Mouse (Mus musculus): Measurements from ENCODE around the gene Twist2.
A peak's percentile ranks its signal among the peaks of the same experiment; 100 is the strongest.

Twist2 gene

DNA sequence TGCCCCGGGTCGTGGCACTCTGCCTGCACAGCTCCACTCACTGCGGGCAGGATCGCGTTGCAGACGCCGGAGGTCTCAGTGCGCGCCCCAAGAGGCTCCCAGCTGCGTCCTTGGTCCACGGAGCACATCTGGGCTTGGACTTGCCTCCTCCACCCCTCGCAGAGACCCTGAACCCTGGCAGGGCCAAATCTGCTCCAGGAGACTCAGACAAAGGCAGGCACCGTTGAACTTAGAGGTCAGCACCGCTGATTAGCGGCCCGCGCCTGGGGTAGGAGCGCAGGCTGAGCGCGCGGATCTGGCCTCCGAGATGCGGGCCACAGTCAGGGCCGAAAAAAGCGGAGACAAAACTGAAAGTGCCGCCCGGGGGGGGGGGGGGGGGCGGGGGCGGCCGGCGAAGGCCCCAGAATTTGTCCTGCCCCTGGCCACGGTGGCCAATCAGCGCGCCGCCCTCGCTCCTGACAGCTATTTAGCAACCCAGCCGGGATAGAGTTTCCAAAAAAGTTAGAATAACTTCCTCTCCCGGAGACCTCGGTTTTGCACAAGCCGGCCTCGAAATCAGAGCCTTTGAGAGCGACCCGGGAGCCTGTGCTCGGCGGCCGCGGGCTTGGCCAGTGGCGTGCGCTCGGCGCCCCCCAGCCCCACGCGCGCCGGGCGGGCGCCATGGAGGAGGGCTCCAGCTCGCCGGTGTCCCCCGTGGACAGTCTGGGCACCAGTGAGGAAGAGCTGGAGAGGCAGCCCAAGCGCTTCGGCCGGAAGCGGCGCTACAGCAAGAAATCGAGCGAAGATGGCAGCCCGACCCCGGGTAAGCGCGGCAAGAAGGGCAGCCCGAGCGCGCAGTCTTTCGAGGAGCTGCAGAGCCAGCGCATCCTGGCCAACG is at the start of gene Twist2:
TSS of gene Twist2 (plus strand) at position 495 of the 877 bp plus-strand sequence.
- DNase-seq (ENCODE audit: low read depth, low spot score): peak; percentile 68

DNA sequence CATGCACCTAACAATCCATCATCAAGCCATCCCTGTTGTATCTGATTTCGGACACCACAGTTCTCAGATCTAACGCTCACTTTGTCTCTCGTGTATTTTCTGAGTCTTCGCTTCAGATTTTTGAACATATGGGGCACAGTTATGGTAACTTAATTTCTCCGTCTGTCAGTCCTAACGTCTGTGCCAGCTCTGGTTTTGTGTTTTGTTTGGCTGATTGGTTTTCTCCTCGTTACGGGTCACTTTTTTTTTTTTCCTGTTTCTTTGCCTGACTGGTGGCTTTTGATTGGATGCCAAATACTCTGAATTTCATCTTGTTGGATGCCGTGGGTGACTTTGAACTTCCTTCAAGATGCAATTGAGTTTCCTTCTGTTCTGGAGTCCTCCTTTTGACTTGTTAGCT is 48.3 kb upstream of the Twist2 start:
- DNase-seq (ENCODE audit: low read depth, low spot score): no peak

DNA sequence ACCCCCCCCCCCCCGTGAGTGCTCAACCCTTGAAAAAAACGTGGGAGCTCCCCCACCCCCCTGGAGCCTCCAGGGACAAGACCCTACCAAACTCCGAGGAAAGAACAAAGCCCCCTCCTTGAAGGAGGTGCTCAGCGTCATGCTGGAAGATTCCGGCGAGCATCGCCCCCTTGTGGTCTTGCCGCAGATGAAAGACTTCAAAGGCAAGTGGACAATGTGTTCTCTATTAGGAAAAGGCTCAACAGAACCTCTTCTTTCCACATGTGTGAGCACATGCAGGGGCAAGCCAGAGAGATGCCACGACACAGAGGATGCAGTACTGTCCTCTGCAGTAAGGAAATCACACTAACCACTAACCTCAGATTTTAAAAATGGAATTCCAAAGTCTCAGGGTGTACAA is 46.2 kb upstream of the Twist2 start:
- peak; percentile 72 for DNase-seq (ENCODE audit: low read depth, low spot score)

DNA sequence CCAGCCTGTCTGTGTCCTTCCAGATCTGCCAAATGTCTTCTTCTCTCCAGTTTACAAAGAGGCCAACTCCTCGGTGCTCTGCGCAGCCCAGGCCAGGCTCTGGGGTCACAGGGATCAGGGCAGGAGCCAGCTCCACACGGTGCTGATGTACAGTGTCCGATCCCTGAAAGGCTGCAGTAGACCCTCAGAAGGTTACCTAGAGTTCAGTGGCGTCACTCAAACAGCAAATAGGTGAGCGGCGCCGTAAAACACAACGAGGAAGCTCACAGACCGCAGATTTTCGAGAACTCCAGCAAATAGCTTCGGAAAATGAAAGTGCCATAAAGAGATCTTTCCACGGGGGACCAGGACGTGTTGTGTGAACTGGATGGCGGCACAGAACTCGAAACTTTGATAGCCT is 44.0 kb upstream of the Twist2 start:
- no peak for DNase-seq (ENCODE audit: low read depth, low spot score)

DNA sequence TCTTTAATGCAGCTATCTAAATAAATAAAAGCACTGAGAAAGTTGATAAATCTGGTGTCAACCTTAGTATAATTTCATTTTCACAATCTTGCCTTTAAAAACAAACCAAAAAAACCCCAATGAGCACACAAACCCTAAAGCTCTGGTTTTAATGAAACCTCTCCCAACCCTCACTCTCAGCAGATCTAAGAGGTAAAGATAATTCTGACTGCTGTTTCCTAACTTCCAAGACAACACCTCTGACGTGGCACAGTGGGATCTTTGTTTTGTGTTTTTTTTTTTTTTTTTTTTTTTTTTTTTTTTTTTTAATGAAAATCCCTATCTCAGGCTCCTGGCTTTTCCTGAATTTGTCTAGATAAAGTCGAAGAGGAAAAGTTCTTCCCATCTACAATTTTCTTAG is 43.1 kb upstream of the Twist2 start:
- DNase-seq (ENCODE audit: low read depth, low spot score): no peak

DNA sequence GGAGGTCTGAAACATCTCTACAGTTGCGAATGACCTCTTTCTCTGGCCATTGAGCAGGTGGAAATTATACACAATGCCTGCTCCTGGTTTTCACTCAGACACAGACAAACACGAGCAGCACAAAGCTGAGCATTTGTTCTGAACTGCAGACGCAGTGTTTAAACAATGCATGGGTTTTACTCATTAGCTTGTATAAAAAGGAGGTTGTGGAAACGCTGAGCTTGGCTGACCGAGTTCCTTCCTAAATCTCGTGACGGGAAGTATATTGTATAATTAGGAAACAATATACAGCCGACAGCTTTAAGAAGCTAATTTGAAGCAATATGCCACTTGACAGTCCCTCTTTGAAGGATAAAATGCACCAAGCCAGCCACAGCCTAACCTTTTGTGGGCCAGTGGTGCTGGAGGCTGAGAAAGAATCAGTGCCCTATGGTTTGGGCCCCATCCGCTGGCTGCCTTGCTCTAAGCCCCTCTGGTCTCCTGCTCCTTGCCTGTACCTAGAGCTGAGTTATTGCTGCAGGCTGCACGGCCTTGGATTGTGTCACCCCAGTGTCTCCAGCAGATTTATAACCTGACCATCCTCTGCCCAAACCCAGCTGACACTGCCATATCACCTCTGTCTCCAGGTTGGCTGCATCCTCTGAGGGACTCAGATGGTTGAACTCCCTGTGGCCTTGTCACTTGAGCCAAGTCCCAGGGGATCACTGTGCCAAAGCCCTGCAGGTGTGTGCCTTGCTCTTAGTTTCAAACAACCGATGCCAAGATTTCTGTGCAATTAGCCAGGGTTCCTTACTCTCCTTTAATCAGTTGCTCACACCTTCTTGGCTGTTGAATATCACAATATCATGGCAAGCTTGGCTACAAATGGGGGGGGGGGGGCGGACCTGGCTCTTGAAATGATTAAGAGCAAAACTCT is 42.4 kb upstream of the Twist2 start:
- DNase-seq (ENCODE audit: low read depth, low spot score): no peak

DNA sequence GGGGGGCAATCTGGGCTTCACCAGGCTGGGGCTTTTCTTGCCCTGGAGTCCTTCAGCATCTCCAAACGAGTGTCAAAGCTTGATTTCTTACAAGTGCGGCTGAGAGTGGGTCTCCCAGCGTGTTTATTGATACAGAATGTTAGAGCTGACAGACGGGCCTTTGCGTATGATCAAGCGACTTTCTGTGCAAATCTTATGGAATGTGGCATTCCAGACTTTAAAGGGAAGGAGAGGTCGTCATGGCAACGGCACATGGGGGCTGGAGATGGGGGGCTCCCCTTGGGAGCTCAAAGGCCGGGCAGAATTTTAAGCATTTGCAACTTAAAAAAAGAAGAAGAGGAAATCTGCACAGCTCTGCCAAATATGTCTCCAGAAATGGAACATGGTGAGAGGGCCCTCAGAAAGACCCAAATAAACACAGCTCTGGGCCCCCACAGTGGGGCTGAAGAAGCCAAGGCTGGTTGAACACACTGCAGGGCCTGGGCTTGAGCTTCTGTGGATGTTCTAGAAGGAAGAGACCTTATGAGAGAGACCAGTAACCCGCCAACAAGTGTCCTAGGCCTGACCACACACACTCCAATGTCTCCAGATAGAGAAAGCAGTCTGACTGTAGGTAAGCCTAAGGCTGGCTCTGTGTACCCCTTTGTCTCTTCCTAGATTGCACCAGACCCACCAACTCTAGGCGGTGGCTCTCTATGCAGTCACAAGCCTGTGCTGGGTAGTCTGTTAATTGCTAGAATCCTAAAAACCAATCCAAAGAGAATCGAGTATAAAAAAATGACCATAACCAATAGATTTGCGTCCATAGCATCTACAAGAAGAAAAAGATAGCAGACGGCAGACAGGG is 40.9 kb upstream of the Twist2 start:
- DNase-seq (ENCODE audit: low read depth, low spot score): peak; percentile 62

DNA sequence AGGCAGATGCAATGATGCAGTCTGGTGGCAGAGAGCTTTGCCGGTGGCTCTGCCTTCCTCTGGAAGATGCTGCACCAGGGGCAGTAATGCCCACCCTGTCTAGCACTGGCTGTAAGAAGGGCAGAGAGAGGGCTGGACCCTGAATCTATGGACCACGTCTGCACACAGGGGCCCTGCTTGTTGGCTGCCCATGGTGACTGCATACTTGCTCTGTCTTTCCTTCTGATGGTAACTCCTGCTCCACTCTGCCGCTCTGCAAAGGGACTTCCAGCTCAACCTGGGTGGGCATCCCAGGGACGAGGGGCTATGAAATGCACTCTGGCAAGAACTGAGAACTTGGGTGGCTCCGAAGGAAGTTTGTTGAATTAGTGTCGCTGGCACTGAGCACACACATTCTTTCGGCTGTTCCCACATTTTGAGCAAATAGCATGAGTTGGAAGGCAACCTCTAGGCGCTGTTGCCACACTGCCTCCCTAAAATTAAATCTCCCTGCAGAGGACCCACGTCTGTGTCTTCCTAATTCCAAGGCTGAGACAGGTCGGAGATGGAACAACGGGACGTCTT is 38.7 kb upstream of the Twist2 start:
- no peak for DNase-seq (ENCODE audit: low read depth, low spot score)

DNA sequence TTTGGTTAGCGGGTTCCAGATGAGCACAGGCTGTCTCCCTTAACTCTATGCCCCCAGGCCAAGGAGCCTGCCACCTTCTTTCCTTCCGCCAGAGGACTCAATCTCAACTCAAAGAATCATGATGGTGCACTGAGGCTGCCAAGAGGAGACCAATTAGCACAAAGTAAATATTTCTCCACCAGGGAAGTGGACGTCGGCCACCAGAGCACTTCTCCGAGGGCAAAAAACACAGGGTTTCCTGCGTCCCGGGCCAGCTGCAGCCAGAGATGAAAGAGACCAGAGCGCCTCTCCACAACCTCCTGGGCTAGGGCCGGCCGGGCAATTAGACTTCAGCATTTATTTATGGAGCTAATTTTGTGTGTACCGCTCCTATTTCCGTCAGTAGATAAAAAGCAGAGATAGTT is 31.0 kb upstream of the Twist2 start:
- no peak for DNase-seq (ENCODE audit: low read depth, low spot score)

DNA sequence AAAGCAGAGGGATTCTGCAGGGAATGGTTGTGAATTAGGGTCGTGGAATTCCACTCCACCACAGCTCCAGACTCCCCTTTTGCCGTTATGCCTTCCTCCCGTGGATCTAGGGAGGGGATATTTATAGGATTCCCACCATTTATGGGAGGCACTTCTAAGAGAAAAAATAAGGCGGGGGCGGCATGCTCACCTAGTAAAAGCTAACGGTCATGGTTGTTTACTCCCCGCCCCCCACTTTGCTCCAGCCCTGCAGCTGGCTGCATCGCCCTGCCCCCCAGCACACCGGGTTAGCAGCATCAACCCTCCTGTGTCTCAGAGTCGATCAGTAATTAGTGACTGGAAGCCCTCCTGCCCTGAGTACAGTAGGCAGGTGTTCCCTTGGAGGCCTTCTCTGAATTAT is 30.6 kb upstream of the Twist2 start:
- DNase-seq (ENCODE audit: low read depth, low spot score): no peak

DNA sequence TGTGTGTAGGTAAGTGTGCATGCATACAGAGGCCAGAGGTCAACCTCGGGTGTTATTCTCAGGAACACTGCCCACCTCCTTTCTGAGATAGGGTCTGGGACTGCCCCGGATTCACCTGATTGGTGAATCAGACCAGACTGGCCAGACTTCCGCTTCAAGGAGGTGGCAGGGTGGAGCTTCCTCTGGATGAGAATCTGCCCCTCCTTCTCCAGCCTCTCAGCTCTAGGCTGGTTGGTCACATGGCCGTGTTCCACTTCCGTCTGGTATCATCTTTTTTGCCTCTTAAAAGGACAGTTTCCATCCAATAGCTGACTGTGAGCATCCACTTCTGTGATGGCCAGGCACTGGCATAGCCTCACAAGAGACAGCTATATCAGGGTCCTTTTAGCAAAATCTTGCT is 24.3 kb upstream of the Twist2 start:
- DNase-seq (ENCODE audit: low read depth, low spot score): no peak

DNA sequence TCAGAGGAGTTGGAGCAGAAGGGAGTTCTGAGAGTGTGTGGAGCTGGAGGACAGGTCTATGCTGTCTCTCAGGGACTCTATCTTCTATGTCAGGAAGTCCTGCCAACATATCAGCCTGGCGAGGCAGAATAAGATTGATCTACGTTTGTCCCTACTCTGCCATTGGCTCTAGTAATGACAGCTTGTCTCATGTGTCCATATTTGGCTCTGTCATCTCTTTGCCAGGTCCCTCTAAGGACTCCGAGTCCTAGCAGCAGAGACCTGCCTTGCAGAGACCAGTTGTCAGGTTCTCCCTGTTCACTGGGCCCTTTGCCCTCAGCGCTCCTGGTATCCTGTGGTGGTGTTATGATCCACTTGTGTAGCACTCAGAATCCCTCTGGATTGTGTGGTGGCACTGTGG is 21.4 kb upstream of the Twist2 start:
- no peak for DNase-seq (ENCODE audit: low read depth, low spot score)

DNA sequence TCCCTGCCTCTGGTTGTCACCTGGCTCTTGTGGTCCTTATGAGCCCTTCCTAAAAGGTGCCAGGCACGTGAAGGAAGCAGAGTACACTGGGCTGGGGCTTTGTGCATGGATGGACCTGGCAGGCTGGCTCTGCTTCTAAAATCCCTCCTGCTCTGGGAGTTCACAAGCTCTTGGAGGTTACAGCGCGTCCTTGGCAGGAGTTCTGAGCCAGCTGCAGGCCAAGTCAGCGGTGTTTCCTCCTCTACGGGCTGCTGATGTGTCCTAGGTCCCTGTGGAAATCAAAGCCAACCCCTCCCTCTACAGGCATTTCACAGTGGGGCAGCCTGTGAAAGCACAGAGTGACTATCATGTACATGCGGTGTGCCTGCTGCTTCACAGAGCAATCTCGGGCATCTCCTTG is 20.1 kb upstream of the Twist2 start:
- no peak for DNase-seq (ENCODE audit: low read depth, low spot score)

DNA sequence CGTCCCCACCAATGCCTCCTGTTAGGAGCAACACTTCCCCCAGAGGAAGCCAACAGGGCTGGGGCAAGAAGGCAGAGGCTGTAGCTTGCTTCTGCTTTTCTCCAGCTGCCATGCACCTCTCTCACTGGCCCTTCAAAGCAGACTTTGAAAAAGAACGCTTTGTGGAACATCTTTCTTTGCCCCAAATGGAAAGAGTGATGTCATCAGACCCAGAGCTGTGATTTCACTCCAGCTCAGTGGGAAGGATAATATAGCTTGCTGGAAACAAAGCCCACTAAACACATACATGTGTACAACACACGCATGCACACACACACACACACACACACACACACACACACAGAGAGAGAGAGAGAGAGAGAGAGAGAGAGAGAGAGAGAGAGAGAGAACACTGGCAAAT is 17.1 kb upstream of the Twist2 start:
- DNase-seq (ENCODE audit: low read depth, low spot score): no peak

DNA sequence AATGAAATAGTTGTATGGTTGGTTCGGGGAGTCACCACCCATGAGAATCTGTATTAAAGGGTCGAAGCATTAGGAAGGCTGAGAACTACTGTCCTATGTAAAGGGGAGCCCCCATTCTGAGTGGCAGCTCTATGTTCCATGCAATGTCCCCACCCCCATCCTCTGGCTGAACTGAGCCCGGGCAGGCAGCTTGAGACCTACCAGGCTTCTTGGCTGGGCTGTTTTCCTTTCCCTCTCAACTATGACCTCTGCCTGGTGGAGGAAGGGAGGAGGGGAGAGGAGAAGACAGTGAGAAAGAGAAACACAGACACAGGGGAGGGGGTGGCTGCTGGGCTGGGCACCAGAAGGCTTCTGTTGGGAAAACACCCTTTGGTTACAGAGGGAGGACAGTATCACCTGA is 1.9 kb upstream of the Twist2 start:
- no peak for DNase-seq (ENCODE audit: low read depth, low spot score)

DNA sequence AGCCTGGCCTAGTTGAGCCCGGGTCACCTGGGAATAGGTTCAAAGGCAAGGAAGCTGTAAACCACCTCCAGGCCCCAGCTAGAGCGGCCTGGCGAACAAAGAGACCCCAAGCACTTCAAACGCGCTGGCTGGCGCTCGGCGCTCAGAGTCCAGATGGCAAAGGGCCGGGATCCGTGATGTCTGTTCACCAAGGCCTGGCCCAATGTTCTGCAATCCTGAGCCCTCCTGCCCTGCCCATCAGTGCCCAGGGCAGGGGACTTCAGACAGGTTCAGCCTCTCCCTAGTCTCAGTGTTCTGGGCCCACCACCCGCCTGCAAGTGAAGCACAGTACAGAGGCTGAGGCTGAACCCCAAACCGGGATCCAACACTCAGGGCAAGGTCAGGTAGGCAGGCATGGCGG is 913 bp upstream of the Twist2 start:
- no peak for DNase-seq (ENCODE audit: low read depth, low spot score)

DNA sequence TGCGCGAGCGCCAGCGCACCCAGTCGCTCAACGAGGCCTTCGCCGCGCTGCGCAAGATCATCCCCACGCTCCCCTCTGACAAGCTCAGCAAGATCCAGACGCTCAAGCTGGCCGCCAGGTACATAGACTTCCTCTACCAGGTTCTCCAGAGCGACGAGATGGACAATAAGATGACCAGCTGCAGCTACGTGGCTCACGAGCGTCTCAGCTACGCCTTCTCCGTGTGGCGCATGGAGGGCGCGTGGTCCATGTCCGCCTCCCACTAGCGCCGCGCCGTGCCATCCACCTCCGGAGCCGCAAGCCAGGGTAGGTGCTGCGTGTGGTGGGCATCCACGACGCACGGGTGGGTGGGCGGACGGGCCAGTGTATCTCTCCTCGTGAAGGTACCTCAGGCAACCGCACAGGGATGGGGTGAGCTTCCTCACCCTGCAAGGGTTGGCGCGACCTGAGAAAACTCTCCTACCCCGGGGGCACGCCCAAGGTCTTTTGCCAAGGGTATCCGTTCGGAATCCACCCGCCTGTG is 644 bp downstream of the Twist2 start:
- no peak for DNase-seq (ENCODE audit: low read depth, low spot score)

DNA sequence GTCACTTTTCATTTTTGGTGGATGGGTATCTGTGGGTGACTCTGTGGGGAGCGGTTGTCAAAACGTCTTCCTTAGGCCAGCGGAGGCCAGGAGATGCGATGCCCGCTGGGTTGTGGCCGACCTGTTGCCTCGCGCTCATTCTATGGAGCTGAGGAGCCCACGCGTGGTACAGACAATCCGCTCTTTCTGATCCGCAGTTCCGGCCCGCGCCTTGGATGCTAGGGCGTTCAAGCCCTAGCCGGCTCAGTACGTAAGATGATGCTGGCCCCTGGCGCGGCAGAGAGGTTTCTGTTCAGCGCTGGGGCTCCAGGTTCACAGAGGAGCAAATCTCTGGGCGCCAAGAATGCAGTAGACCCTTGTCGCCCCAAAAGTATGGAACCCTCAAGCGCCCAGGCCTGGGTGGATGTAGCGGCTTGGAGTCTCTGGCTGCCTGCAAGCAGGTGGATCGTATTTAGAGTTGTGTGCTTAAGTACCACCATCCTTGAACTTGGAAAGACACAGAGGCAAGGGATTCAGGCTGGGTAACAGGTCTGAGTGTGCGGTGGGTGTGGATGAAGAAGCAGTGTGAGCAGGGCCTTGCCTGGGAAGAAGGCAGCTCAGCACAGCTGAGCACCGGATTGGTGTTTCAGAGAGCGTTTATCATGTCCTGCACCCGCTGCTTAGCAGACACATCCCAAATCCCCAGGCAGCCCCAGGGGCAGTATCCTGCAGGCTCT is 1.3 kb downstream of the Twist2 start:
- DNase-seq (ENCODE audit: low read depth, low spot score): no peak

DNA sequence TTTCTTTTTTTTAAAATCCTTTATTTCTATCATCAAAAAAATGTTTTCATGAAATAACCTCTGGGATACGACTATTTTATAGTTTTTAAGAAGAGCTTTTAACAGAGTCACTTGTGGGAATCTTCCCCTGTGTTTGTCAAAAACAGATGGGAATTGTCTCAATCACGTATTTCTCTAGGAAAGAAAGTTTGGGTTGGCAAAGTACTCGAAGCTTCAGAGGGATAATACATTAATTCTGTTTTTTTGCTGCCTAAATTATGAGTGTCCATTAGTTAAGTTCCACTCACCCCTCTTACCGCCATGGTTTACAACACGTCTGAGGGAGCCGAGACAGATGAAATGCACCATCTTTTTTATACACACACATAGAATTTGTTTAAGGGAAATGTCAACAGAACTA is 2.2 kb downstream of the Twist2 start:
- no peak for DNase-seq (ENCODE audit: low read depth, low spot score)

DNA sequence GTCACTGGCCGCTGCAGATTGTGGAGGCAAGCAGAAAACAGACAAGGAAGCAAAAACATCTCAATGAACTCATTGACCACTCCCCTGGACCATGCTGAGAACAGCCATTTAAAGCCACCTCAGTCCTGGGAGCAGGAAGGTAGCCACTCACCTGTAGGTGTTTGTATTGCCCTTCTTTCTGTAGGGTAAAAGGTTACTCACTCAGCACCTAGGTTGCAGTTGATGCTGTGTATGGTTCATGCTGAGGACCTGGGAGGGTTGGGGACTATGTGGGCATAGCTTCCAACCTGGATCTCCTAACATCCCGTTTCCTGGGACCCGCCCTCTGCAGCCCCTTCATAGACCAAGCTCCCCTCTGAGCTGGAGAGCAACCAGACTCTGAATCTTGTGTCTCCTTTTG is 14.8 kb downstream of the Twist2 start:
- DNase-seq (ENCODE audit: low read depth, low spot score): no peak

DNA sequence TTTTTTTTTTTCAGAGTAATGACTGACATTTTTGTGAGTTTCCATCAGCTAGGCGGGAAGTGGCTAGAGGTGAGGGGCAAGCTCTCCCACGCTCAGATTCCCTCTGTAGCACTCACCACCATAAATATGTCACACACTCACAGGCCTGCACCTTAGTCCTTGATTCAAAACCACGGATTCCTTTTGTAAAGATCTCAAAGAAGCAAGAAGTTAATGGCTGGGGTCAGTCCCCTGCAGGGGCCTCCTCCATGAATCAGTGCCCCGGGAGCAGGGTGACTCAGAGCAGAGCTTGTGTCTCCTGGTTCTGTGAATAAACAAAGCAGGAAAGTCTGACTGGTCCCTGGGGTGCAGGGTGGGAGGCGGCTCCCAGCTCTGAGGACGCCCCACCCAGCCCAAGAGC is 15.3 kb downstream of the Twist2 start:
- DNase-seq (ENCODE audit: low read depth, low spot score): no peak
